Comparison of ENCODE assay signal across 19 mouse cellular contexts in genomic region chr7:141355051-141355450, GRCm38 (mm10). TPM values are rescaled to one million over a fixed set of nuclear protein-coding genes. Genes with fewer than 3 reads are reported as not detected.
DNase-seq lines count a peak whose midpoint lies in the region; ATAC-seq and TF ChIP-seq lines count a peak whose summit lies in the region.
"Had no signal": no experiment of that assay in that cellular context is flagged by ENCODE, and none has a peak within 500 bp of the region (broad histone marks: within the 10 kb centered on the region; RNA-seq: fewer than 3 reads in every experiment).

No protein-coding gene starts in this region.

- no peak overlapping the region for H3K9ac ChIP-seq in embryonic facial prominence, embryonic 15.5 days
- peak overlapping the region; percentile 38 for H3K9ac ChIP-seq in hindbrain, embryonic 16.5 days (ENCODE audit: low read depth, low read length)
- no peak overlapping the region for H3K9ac ChIP-seq in midbrain, postnatal 0 days (replicated peaks; ENCODE audit: low read length, poor library complexity, severe bottlenecking)
- H3K9ac ChIP-seq: neural tube, embryonic 12.5 days had no signal

- no peak overlapping the region for H3K4me3 ChIP-seq in embryonic facial prominence, embryonic 15.5 days (replicated peaks)
- H3K4me3 ChIP-seq in embryonic facial prominence, embryonic 10.5 days, result no peak overlapping the region
- H3K4me3 ChIP-seq in hindbrain, embryonic 16.5 days (ENCODE audit: low read length), result no peak overlapping the region
- no peak overlapping the region for H3K4me3 ChIP-seq in hindbrain, embryonic 10.5 days
- no peak overlapping the region for H3K4me3 ChIP-seq in midbrain, postnatal 0 days (ENCODE audit: low read depth, low read length)
- H3K4me3 ChIP-seq: neural tube, embryonic 12.5 days had no signal

- H3K27me3 ChIP-seq in embryonic facial prominence, embryonic 15.5 days, result no peaks in the 10 kb centered on the region
- H3K27me3 ChIP-seq in embryonic facial prominence, embryonic 10.5 days (replicated peaks; ENCODE audit: low read depth, poor library complexity, severe bottlenecking), result peaks cover 20% of the 10 kb centered on the region
- H3K27me3 ChIP-seq in hindbrain, embryonic 16.5 days (replicated peaks; ENCODE audit: control insufficient read depth, insufficient read depth, low read length), result no peaks in the 10 kb centered on the region
- H3K27me3 ChIP-seq in hindbrain, embryonic 10.5 days (ENCODE audit: insufficient read depth, poor library complexity, severe bottlenecking), result peaks cover 13% of the 10 kb centered on the region
- no peaks in the 10 kb centered on the region for H3K27me3 ChIP-seq in midbrain, postnatal 0 days (ENCODE audit: insufficient read depth, low read length)
- H3K27me3 ChIP-seq: neural tube, embryonic 12.5 days; Patski had no signal

- no peaks in the 10 kb centered on the region for H3K4me1 ChIP-seq in embryonic facial prominence, embryonic 15.5 days
- peaks cover 10% of the 10 kb centered on the region; the same call in 1 of the 2 replicates for H3K4me1 ChIP-seq in embryonic facial prominence, embryonic 10.5 days
- peaks cover 11% of the 10 kb centered on the region; the same call in 1 of the 2 replicates for H3K4me1 ChIP-seq in hindbrain, embryonic 16.5 days (ENCODE audit: control insufficient read depth, insufficient read depth, low read depth, low read length)
- peaks cover 8% of the 10 kb centered on the region for H3K4me1 ChIP-seq in hindbrain, embryonic 10.5 days (replicated peaks)
- peaks cover 6% of the 10 kb centered on the region; the same call in 1 of the 2 replicates for H3K4me1 ChIP-seq in midbrain, postnatal 0 days (ENCODE audit: insufficient read depth, low read length)

- H3K36me3 ChIP-seq in embryonic facial prominence, embryonic 15.5 days, result no peaks in the 10 kb centered on the region
- no peaks in the 10 kb centered on the region for H3K36me3 ChIP-seq in embryonic facial prominence, embryonic 10.5 days (replicated peaks)
- H3K36me3 ChIP-seq in hindbrain, embryonic 16.5 days (ENCODE audit: control insufficient read depth, insufficient read depth, low read length), result no peaks in the 10 kb centered on the region
- no peaks in the 10 kb centered on the region for H3K36me3 ChIP-seq in hindbrain, embryonic 10.5 days
- no peaks in the 10 kb centered on the region for H3K36me3 ChIP-seq in midbrain, postnatal 0 days (ENCODE audit: insufficient read depth, low read length)
- H3K36me3 ChIP-seq: neural tube, embryonic 12.5 days had no signal

- ATAC-seq in embryonic facial prominence, embryonic 15.5 days (ENCODE audit: insufficient number of reproducible peaks, low FRiP score, low TSS enrichment, low read depth), result peak; percentile 53; the same call in 1 of the 2 replicates
- ATAC-seq in hindbrain, embryonic 16.5 days, result peak; percentile 83
- ATAC-seq in midbrain, postnatal 0 days (ENCODE audit: low FRiP score), result peak; percentile 60; the same call in 1 of the 2 replicates
- ATAC-seq: Patski had no signal

- no peak for TF ChIP-seq CTCF in midbrain, postnatal 0 days (IDR thresholded peaks at IDR 0.05)

- H3K9me3 ChIP-seq in embryonic facial prominence, embryonic 15.5 days (replicated peaks), result no peaks in the 10 kb centered on the region
- H3K9me3 ChIP-seq in embryonic facial prominence, embryonic 10.5 days, result no peaks in the 10 kb centered on the region
- H3K9me3 ChIP-seq in hindbrain, embryonic 16.5 days (ENCODE audit: control insufficient read depth, low read length), result no peaks in the 10 kb centered on the region
- no peaks in the 10 kb centered on the region for H3K9me3 ChIP-seq in hindbrain, embryonic 10.5 days
- no peaks in the 10 kb centered on the region for H3K9me3 ChIP-seq in midbrain, postnatal 0 days (ENCODE audit: low read length)
- H3K9me3 ChIP-seq: neural tube, embryonic 12.5 days had no signal

- no peak for DNase-seq in embryonic facial prominence, embryonic 10.5 days (ENCODE audit: low spot score)
- DNase-seq in hindbrain, embryonic 10.5 days (ENCODE audit: low spot score), result no peak
- peak; percentile 23 for DNase-seq in retina, postnatal 1 day
- DNase-seq in retina, embryonic 14.5 days (ENCODE audit: low spot score), result no peak
- peak; percentile 69 for DNase-seq in midbrain, postnatal 0 days (ENCODE audit: low spot score)
- no peak for DNase-seq in testis, postnatal 14 days (ENCODE audit: low spot score)
- DNase-seq: adrenal gland, postnatal 36 days; gastrocnemius, postnatal 36 days; kidney, adult 8-10 months; kidney, postnatal 25 days; lung, adult 2 months; lung, postnatal 4 days; right cerebral cortex, postnatal 4 days; thymus, postnatal 36 days had no signal

- WGBS in embryonic facial prominence, embryonic 15.5 days, result 78% methylated on average over 8 of the region's 8 CpGs
- 83% methylated on average over 8 of the region's 8 CpGs for WGBS in embryonic facial prominence, embryonic 10.5 days
- 61% methylated on average over 8 of the region's 8 CpGs for WGBS in hindbrain, embryonic 16.5 days
- 76% methylated on average over 8 of the region's 8 CpGs for WGBS in hindbrain, embryonic 10.5 days
- 45% methylated on average over 8 of the region's 8 CpGs for WGBS in midbrain, postnatal 0 days

- no peak overlapping the region for H3K27ac ChIP-seq in embryonic facial prominence, embryonic 15.5 days (replicated peaks)
- H3K27ac ChIP-seq in embryonic facial prominence, embryonic 10.5 days (replicated peaks), result no peak overlapping the region
- H3K27ac ChIP-seq in hindbrain, embryonic 16.5 days (ENCODE audit: low read depth, low read length), result no peak overlapping the region
- H3K27ac ChIP-seq in hindbrain, embryonic 10.5 days, result no peak overlapping the region
- H3K27ac ChIP-seq in midbrain, postnatal 0 days (ENCODE audit: low read depth, low read length), result peak overlapping the region; percentile 43; the same call in 1 of the 2 replicates
- H3K27ac ChIP-seq: neural tube, embryonic 12.5 days had no signal

- H3K4me2 ChIP-seq in embryonic facial prominence, embryonic 15.5 days (replicated peaks), result no peak overlapping the region
- no peak overlapping the region for H3K4me2 ChIP-seq in hindbrain, embryonic 16.5 days (ENCODE audit: low read length)
- H3K4me2 ChIP-seq in midbrain, postnatal 0 days (ENCODE audit: low read depth, low read length, poor library complexity, severe bottlenecking), result no peak overlapping the region
- H3K4me2 ChIP-seq: liver, embryonic 11.5 days; neural tube, embryonic 12.5 days had no signal

RNA-seq across cellular contexts. Expression of gene Eps8l2, which starts 16.4 kb away (rescaled TPM):
- polyA plus RNA-seq in embryonic facial prominence, embryonic 15.5 days (2015; fragmentation: Nextera tagmentation; extraction: Ambion mirVana), result 36.1 and 40.5 TPM in 2 replicates
- 12.1 and 13.0 TPM in 2 replicates for polyA plus RNA-seq in embryonic facial prominence, embryonic 10.5 days (2016; fragmentation: Nextera tagmentation; extraction: Ambion mirVana)
- polyA plus RNA-seq in hindbrain, embryonic 16.5 days (2015; fragmentation: Nextera tagmentation; extraction: Ambion mirVana), result 2.5 and 3.1 TPM in 2 replicates
- 6.7 and 6.8 TPM in 2 replicates for polyA plus RNA-seq in hindbrain, embryonic 10.5 days (2016; fragmentation: Nextera tagmentation; extraction: Ambion mirVana)
- total RNA-seq in midbrain, postnatal 0 days (2014; rRNA removed), result 2.4 and 3.1 TPM in 2 replicates
- 0.48 and 0.74 TPM in 2 replicates for polyA plus RNA-seq in midbrain, postnatal 0 days (2015; fragmentation: Nextera tagmentation; extraction: Ambion mirVana)

RNA-seq across cellular contexts. Expression of gene Tmem80, which starts 27.5 kb away (rescaled TPM):
- polyA plus RNA-seq in embryonic facial prominence, embryonic 15.5 days (2015; fragmentation: Nextera tagmentation; extraction: Ambion mirVana), result 42.2 and 47.4 TPM in 2 replicates
- polyA plus RNA-seq in embryonic facial prominence, embryonic 10.5 days (2016; fragmentation: Nextera tagmentation; extraction: Ambion mirVana), result 44.9 and 49.0 TPM in 2 replicates
- 48.2 and 52.2 TPM in 2 replicates for polyA plus RNA-seq in hindbrain, embryonic 16.5 days (2015; fragmentation: Nextera tagmentation; extraction: Ambion mirVana)
- 53.7 and 57.8 TPM in 2 replicates for polyA plus RNA-seq in hindbrain, embryonic 10.5 days (2016; fragmentation: Nextera tagmentation; extraction: Ambion mirVana)
- 25.8 and 29.1 TPM in 2 replicates for total RNA-seq in midbrain, postnatal 0 days (2014; rRNA removed)
- 31.5 and 34.5 TPM in 2 replicates for polyA plus RNA-seq in midbrain, postnatal 0 days (2015; fragmentation: Nextera tagmentation; extraction: Ambion mirVana)

RNA-seq across cellular contexts. Expression of gene Deaf1, which starts 27.6 kb away (rescaled TPM):
- polyA plus RNA-seq in embryonic facial prominence, embryonic 15.5 days (2015; fragmentation: Nextera tagmentation; extraction: Ambion mirVana), result 73.5 and 82.0 TPM in 2 replicates
- 57.9 and 65.0 TPM in 2 replicates for polyA plus RNA-seq in embryonic facial prominence, embryonic 10.5 days (2016; fragmentation: Nextera tagmentation; extraction: Ambion mirVana)
- polyA plus RNA-seq in hindbrain, embryonic 16.5 days (2015; fragmentation: Nextera tagmentation; extraction: Ambion mirVana), result 202 and 206 TPM in 2 replicates
- polyA plus RNA-seq in hindbrain, embryonic 10.5 days (2016; fragmentation: Nextera tagmentation; extraction: Ambion mirVana), result 56.8 and 71.6 TPM in 2 replicates
- 246 and 289 TPM in 2 replicates for total RNA-seq in midbrain, postnatal 0 days (2014; rRNA removed)
- 291 and 306 TPM in 2 replicates for polyA plus RNA-seq in midbrain, postnatal 0 days (2015; fragmentation: Nextera tagmentation; extraction: Ambion mirVana)

RNA-seq across cellular contexts. Expression of gene Taldo1, which starts 36.9 kb away (rescaled TPM):
- polyA plus RNA-seq in embryonic facial prominence, embryonic 15.5 days (2015; fragmentation: Nextera tagmentation; extraction: Ambion mirVana), result 278 and 280 TPM in 2 replicates
- 297 and 299 TPM in 2 replicates for polyA plus RNA-seq in embryonic facial prominence, embryonic 10.5 days (2016; fragmentation: Nextera tagmentation; extraction: Ambion mirVana)
- polyA plus RNA-seq in hindbrain, embryonic 16.5 days (2015; fragmentation: Nextera tagmentation; extraction: Ambion mirVana), result 276 and 284 TPM in 2 replicates
- polyA plus RNA-seq in hindbrain, embryonic 10.5 days (2016; fragmentation: Nextera tagmentation; extraction: Ambion mirVana), result 336 and 378 TPM in 2 replicates
- 166 and 175 TPM in 2 replicates for total RNA-seq in midbrain, postnatal 0 days (2014; rRNA removed)
- 245 and 255 TPM in 2 replicates for polyA plus RNA-seq in midbrain, postnatal 0 days (2015; fragmentation: Nextera tagmentation; extraction: Ambion mirVana)

RNA-seq across cellular contexts. Expression of gene Gatd1, which starts 58.9 kb away (rescaled TPM):
- 63.8 and 67.6 TPM in 2 replicates for polyA plus RNA-seq in embryonic facial prominence, embryonic 15.5 days (2015; fragmentation: Nextera tagmentation; extraction: Ambion mirVana)
- 48.5 and 50.8 TPM in 2 replicates for polyA plus RNA-seq in embryonic facial prominence, embryonic 10.5 days (2016; fragmentation: Nextera tagmentation; extraction: Ambion mirVana)
- polyA plus RNA-seq in hindbrain, embryonic 16.5 days (2015; fragmentation: Nextera tagmentation; extraction: Ambion mirVana), result 51.8 and 55.2 TPM in 2 replicates
- polyA plus RNA-seq in hindbrain, embryonic 10.5 days (2016; fragmentation: Nextera tagmentation; extraction: Ambion mirVana), result 45.2 and 49.4 TPM in 2 replicates
- 72.0 and 72.9 TPM in 2 replicates for total RNA-seq in midbrain, postnatal 0 days (2014; rRNA removed)
- 47.7 and 48.9 TPM in 2 replicates for polyA plus RNA-seq in midbrain, postnatal 0 days (2015; fragmentation: Nextera tagmentation; extraction: Ambion mirVana)

Comparison
In these comparisons a context has a peak if more than half of its experiments do, and no peak if none do; other contexts are left out.
1. DNase-seq: peak in retina, postnatal 1 day (single experiment) and midbrain, postnatal 0 days (single experiment); none in embryonic facial prominence, embryonic 10.5 days (single experiment), hindbrain, embryonic 10.5 days (single experiment), retina, embryonic 14.5 days (single experiment) and testis, postnatal 14 days (single experiment).
2. Peak in every context shown above with its lines, with median percentiles within 50 percentile points of each other: ATAC-seq.